Mouse (Mus musculus) forebrain, postnatal 0 days (tissue): ENCODE results near the gene Wipf2. TPM values are rescaled to one million over a fixed set of nuclear protein-coding genes. Genes with fewer than 3 reads are reported as not detected.
"Not testable (repeated sequence)": the region's sequence is repeated elsewhere in the genome, so short reads cannot be mapped to it uniquely, and the experiment has no call there.

Experiments used
- ATAC-seq: fragments of 200-750 bp; cut with Nextera tagmentation; 2 replicates; pipeline ENCODE4 v1.8.0; 2017; ENCODE audit warnings: mild to moderate bottlenecking, moderate library complexity
- DNase-seq: peaks from one replicate; pipeline ENCODE4 v3.0.0-alpha.2; 2015
- H3K27ac ChIP-seq: fragments of 300-500 bp; sonication (generic); 2 replicates; pipeline ENCODE4 v1.5.1; 2014; ENCODE audit warnings: low read depth, mild to moderate bottlenecking, antibody characterized with exemption, low read length, moderate library complexity, mixed read lengths
- H3K27me3 ChIP-seq: fragments of 300-500 bp; sonication (generic); 2 replicates; pipeline ENCODE4 v1.6.1; 2014; ENCODE audit warnings: mild to moderate bottlenecking, low read length, mixed read lengths; ENCODE audit not compliant: insufficient read depth
- H3K36me3 ChIP-seq: fragments of 300-500 bp; sonication (generic); 2 replicates; pipeline ENCODE4 v1.6.1; 2014; ENCODE audit warnings: mild to moderate bottlenecking, moderate library complexity; ENCODE audit not compliant: insufficient read depth
- H3K4me1 ChIP-seq: fragments of 300-500 bp; sonication (generic); 2 replicates; pipeline ENCODE4 v1.6.1; 2014; ENCODE audit warnings: antibody characterized with exemption; ENCODE audit not compliant: insufficient read depth
- H3K4me2 ChIP-seq: fragments of 300-500 bp; sonication (generic); 2 replicates; pipeline ENCODE4 v1.6.1; 2014; ENCODE audit warnings: low read depth, mild to moderate bottlenecking, moderate library complexity
- H3K4me3 ChIP-seq: fragments of 300-500 bp; sonication (generic); 2 replicates; pipeline ENCODE4 v1.5.1; 2014; ENCODE audit warnings: low read depth, low read length, mixed read lengths
- H3K9ac ChIP-seq: fragments of 300-500 bp; sonication (generic); 2 replicates; pipeline ENCODE4 v1.6.1; 2014; ENCODE audit warnings: mild to moderate bottlenecking
- H3K9me3 ChIP-seq: fragments of 300-500 bp; sonication (generic); 2 replicates; pipeline ENCODE4 v1.6.1; 2016; ENCODE audit warnings: low read length
- CTCF ChIP-seq: sonication (generic); IDR thresholded peaks from 2 replicates; pipeline ENCODE4 v1.5.1; 2016; ENCODE audit warnings: antibody characterized with exemption, control low read depth, low read depth
- WGBS: fragments of 180-500 bp; shearing (Covaris S2); extraction: QIAGEN DNeasy Blood & Tissue Kit; methylation state at CpG from one replicate; pipeline ENCODE4 v1.1.7; 2014; 5-methylcytosine and 5-hydroxymethylcytosine counted together
- polyA plus RNA-seq: library from polyadenylated mRNA; unstranded; fragments of >200 nt; fragmentation: Nextera tagmentation; extraction: Ambion mirVana; gene quantifications from 2 replicates; pipeline ENCODE4 v1.2.1, GENCODE M21; 2015
- total RNA-seq: library from RNA; depleted of rRNA; stranded (reverse); fragments of >200 nt; gene quantifications from 2 replicates; pipeline ENCODE4 v1.2.3, GENCODE M21; 2014

Gene Wipf2
- total and polyA plus RNA-seq, 2 experiments from 2014 or later: 3.0 to 8.2 TPM

DNA sequence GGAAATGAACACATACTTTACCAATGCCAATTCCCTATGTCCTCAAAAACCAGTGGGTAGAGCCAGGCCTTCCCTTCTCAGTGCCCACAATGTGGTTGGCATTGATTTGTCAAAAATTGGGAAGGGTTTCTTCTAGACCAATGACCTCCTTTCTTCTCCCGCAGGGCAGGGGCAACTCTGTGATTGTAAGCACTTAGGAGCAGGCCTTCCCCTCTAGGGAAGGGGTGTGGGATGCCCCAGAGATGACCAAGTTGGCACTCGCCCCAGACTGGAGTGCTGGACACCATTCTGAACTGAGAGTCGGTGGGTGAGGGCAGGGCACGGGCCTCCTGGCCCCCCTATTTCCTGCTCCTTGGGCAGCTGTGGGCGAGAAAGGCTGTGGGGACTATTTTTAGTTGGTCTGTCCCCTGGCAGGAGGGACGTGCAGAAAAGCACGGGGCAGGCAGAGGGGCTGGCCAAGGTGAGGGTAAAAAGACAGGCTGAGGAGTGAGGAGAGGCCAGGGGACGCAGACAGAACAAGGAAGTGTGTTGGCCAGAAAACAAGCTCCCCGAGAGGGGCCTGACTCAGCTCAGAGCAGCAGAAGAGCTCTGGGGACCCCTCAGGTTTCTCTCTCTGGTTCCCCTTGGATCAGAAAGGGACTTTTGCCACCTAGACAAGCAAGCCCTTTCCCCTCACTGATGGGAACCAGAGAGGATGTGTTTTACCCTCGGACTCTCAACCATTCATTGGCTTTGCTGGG lies 67.5 kb downstream of the Wipf2 start:
- 37% methylated on average over 10 of the region's 10 CpGs for WGBS
- TF ChIP-seq CTCF: no peak
- Histone ChIP-seq H3K9ac (no peak overlapping the region), H3K27me3 (no peaks in the 10 kb centered on the region; the same call in 1 of the 2 replicates), H3K4me3 (no peak overlapping the region), H3K4me1 (peaks cover 17% of the 10 kb centered on the region), H3K27ac (no peak overlapping the region), H3K9me3 (no peaks in the 10 kb centered on the region), H3K4me2 (no peak overlapping the region), H3K36me3 (no peaks in the 10 kb centered on the region)
- no peak for ATAC-seq
- DNase-seq: no peak

DNA sequence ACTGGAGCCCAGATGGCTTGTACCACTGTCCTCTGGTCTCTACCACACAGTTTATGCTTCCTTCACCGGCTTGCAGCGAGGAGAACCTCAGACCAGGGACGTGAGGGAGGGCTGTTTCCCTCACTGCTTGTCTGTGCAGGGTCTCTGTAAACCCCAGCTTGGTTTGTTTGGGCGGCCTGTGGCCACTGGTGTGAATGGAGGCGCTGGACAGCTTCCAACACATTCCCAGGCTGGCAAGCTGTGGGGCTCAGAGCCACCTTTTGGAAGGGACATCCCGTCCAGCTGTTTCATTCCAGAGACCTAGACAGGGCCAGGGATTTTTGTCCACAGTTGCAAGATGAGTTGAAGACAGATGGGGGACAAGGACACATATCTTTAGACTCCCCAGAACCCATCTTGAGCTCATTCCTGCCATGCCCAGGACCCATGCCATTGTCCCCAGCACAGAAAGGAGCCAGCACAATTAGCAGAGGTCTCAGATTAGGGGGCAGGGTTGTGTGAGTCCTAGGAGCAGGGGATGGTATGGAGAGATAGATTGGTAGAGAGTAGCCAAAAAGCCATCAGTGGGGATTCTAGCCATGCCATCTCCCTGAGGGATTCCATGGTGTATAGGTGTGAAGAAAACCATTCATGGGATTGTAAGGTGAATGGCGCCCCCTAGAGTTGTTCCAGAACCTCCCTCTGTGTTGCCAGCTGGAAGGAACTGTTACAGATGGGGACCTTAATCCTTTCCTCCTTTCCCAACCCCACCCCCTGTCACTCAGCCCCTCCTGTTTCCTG lies 68.3 kb downstream of the Wipf2 start:
- no peak overlapping the region for H3K9ac ChIP-seq
- 16% methylated on average over 7 of the region's 7 CpGs for WGBS
- peak; percentile 22; the same call in 1 of the 2 replicates for TF ChIP-seq CTCF
- no peaks in the 10 kb centered on the region; the same call in 1 of the 2 replicates for H3K27me3 ChIP-seq
- no peak overlapping the region for H3K4me2 ChIP-seq
- DNase-seq (no peak), ATAC-seq (0 out of 2 replicates have a peak, but pooled peaks have one; percentile 5)
- no peaks in the 10 kb centered on the region for H3K9me3 ChIP-seq
- H3K27ac ChIP-seq: no peak overlapping the region
- H3K4me1 ChIP-seq: peaks cover 20% of the 10 kb centered on the region
- H3K4me3 ChIP-seq: no peak overlapping the region
- H3K36me3 ChIP-seq: no peaks in the 10 kb centered on the region

GRCm38 (mm10) chr11:98932293-98933091 lies 69.1 kb downstream of the Wipf2 start:
- no peak for ATAC-seq
- H3K4me3 ChIP-seq: no peak overlapping the region
- H3K4me2 ChIP-seq: no peak overlapping the region
- H3K27me3 ChIP-seq: no peaks in the 10 kb centered on the region; the same call in 1 of the 2 replicates
- TF ChIP-seq CTCF: no peak
- no peak for DNase-seq
- 37% methylated on average over 19 of the region's 19 CpGs for WGBS
- no peaks in the 10 kb centered on the region for H3K36me3 ChIP-seq
- no peaks in the 10 kb centered on the region for H3K9me3 ChIP-seq
- H3K27ac ChIP-seq: no peak overlapping the region
- peaks cover 24% of the 10 kb centered on the region for H3K4me1 ChIP-seq
- no peak overlapping the region for H3K9ac ChIP-seq

GRCm38 (mm10) chr11:98933151-98933550 lies 69.7 kb downstream of the Wipf2 start:
- Histone ChIP-seq H3K4me3 (no peak overlapping the region), H3K27me3 (no peaks in the 10 kb centered on the region; the same call in 1 of the 2 replicates), H3K27ac (no peak overlapping the region), H3K36me3 (no peaks in the 10 kb centered on the region), H3K9me3 (no peaks in the 10 kb centered on the region), H3K4me2 (no peak overlapping the region), H3K9ac (no peak overlapping the region), H3K4me1 (peaks cover 25% of the 10 kb centered on the region)
- no peak for ATAC-seq
- DNase-seq: no peak
- 47% methylated on average over 9 of the region's 9 CpGs for WGBS
- TF ChIP-seq CTCF: peak; percentile 56

DNA sequence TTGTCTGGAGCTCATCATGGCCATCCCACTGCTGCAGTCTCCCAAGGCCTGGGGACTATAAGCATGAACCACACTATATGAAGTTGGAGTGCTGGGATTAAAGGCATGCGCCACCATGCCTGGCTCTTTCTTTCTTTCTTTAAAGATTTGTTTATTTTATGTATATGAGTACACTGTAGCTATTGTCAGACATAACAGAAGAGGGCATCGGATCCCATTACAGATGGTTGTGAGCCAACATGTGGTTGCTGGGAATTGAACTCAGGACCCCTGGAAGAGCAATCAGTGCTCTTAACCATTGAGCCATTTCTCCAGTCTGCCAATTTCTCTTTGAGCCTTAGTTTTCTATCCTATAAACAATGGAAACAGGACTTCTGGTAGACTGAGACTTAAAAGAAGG lies 70.4 kb downstream of the Wipf2 start:
- not testable (repeated sequence) for H3K27ac ChIP-seq, H3K4me2 ChIP-seq, H3K9ac ChIP-seq, H3K36me3 ChIP-seq, ATAC-seq, H3K27me3 ChIP-seq, H3K9me3 ChIP-seq, H3K4me3 ChIP-seq, DNase-seq
- peaks cover 28% of the 10 kb centered on the region for H3K4me1 ChIP-seq
- WGBS: 84% methylated on average over 2 of the region's 2 CpGs

- Histone ChIP-seq H3K9ac (no peak overlapping the region), H3K27ac (no peak overlapping the region), H3K9me3 (no peaks in the 10 kb centered on the region), H3K36me3 (no peaks in the 10 kb centered on the region), H3K4me3 (no peak overlapping the region), H3K27me3 (no peaks in the 10 kb centered on the region; the same call in 1 of the 2 replicates), H3K4me1 (peaks cover 24% of the 10 kb centered on the region; the same call in 1 of the 2 replicates), H3K4me2 (no peak overlapping the region)
- no peak for ATAC-seq
- 87% methylated on average over 3 of the region's 3 CpGs for WGBS
- TF ChIP-seq CTCF: no peak
- DNase-seq: no peak
Observed at GRCm38 (mm10) chr11:98934367-98934766, 70.9 kb downstream of the Wipf2 start.
